Mouse (Mus musculus) kidney, postnatal 10 days (tissue): Measurements from ENCODE around the gene Commd2.

Source experiments
- DNase-seq: peaks from one replicate; pipeline ENCODE4 v3.0.0; 2021; ENCODE audit warnings: mixed read lengths

Commd2 gene

DNA sequence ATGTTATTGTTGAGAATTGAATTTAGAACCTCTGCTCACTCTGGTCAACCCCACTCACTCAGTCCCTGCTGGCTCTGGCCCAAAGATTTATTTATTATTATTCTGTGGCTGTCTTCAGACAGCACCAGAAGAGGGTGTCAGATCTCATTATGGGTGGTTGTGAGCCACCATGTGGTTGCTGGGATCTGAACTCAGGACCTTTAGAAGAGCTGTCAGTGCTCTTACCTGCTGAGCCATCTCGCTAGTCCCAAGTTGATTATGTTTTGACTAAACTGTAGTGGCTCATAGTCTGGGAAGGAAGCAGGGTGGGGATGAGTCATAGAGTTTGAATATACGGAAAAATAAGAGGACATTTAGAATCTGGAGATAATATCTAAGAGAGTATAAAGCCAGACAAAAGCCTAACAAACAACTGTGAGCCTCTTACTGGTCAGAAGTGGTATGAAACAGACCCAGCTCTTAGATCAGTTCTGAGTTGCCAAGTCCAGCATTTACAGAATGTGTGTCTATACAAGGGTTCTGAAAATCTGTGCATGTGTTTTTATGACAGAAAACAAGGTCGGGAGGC, 39.0 kb downstream of the Commd2 start:
- no peak for DNase-seq

DNA sequence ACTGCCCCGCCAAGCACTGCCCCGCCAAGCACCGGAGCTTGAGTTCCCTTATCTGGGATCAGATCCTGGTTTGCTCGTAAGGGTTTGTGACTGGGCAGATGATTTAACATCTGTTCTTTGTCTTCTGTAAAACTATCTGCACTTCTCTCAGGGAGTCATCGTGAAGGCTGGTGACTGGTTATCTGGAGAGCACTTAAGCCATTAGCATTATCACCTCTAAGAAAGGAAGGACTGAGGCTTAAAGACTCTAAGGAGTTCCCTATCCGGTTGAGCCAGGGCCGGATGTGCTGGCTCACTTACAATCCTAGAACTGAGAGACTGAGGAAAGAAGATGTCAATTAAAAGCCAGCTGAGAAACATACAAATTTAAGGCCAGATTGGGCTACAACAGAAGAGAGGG, 39.7 kb downstream of the Commd2 start:
- DNase-seq: no peak

DNA sequence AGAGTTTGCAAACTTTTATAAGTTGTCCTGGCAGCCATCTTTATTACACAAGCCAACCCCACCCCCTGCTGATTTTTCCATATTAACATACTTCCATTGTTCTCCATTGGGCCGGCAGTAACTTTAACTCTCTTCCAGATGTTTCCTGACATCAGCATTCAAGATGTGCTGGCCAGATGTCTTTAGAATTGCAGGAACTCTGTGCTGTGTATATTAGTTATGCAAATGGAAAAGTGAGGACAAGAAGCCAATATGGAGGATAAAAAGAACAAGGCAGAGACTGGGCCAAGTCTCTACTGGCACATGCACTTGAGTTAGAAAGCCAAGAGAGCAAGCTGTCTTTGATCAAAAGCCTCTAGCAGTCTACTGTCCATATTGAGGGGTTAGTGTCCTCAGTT, 46.9 kb downstream of the Commd2 start:
- no peak for DNase-seq

DNA sequence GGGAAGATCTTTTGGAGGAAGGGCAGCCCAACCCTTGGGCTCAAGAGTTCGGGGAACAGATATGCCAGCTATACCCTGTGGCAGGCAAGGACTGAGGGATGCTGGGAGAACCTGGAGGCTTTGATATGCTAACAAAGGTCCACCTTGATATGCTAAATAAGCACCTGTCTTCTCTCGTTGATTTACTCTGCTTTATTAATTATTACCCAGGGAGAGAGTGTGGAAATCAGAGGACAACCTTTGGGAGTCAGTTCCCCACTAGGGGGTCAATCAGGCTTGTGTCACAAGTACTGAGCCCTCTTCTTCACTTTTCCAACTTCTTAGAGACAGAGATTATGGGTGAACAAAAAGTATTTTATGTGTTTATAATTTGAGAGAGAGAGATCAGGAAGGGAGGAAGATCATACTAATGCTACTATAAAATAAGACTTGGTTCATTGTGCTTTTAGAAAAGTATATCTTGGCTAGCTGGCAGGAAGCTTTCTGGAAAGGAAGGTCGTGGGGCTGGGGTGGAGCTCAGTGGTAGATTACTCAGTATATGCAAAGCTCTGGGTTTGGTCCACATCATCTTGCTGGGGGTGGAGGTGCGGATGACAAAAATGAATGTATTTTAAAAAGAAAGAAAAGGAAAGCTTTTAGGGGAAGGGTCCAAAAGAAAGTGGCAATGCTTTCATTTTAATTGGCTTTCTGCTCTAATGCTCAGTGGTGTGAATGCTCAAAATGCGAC, 47.5 kb downstream of the Commd2 start:
- no peak for DNase-seq

DNA sequence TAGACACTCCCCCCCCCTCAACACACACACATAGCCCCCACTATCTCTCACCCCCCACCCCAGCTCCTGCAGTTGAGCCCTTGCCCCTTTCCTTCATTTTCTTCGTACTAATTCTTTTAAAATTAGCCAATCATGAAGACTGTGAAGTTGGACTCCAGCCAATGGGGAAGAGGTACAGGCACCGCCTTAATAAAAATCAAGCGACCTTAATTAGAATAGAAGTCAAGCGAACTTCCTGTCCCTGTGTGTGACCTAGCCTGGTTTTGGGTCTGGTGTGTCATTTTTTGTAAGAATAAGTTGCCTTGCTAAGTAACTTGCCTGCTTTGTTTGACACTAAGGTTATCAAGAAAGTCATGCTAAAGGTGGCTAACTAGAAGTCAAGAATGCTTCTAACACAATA, 48.9 kb downstream of the Commd2 start:
- no peak for DNase-seq

DNA sequence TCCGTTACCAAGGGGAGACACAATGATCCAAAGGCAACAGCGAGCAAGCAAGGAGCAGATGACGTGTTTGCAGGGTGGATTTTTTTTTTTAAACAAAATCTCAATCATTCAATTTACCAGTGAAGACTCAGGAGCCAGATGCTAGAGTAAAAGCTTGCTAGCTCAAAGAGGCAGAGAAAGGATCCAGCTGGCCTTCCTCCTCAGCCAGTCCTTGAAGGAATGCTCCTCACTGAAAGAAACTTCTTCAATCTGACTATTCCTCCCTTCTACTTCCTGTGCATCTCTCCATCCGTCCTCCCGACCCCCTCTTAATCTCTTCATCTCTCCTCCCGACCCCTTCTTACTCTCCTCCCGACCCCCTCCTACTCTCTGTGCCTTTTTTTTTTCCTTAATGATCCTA, 54.9 kb downstream of the Commd2 start:
- no peak for DNase-seq

DNA sequence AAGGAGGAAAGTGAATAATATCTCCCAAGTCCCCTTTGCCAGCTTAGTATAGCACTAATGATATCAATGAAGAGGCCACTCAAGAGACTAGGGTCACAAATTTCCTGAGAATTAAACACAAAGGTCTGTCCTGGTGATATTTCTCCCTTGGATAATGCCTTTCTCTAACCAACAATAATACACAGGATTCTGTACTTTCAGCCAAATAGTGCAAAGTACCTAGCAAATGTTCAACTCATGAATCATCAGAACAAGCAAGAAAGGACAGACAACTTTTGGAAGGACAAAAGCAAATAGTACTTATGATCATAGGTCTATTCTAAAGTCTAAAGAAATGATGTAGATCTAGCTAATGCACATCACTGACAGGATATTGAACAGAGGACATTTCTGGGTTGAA, 56.0 kb downstream of the Commd2 start:
- DNase-seq: no peak
